Mouse (Mus musculus): ENCODE results near the gene Btg1. TPM values are rescaled to one million over a fixed set of nuclear protein-coding genes. Genes with fewer than 3 reads are reported as not detected.

Btg1 gene
- polyA plus RNA-seq, 1 experiment: 130 TPM

GRCm38 (mm10) chr10:96621361-96621945 lies 4.6 kb downstream of the Btg1 start:
- H3K4me1 ChIP-seq (ENCODE audit: control insufficient read depth, insufficient read depth, low read length): peaks cover 2% of the 10 kb centered on the region
- peak overlapping the region; percentile 62 for H3K4me3 ChIP-seq (ENCODE audit: control insufficient read depth, low read depth, low read length)
- H3K36me3 ChIP-seq (ENCODE audit: control insufficient read depth, insufficient read depth, low read length): peaks cover 2% of the 10 kb centered on the region
- no peak for TF ChIP-seq CTCF (IDR thresholded peaks at IDR 0.05; ENCODE audit: control insufficient read depth, insufficient read depth, insufficient replicate concordance, low read depth, low read length)
- no peak for TF ChIP-seq POLR2A (IDR thresholded peaks at IDR 0.05; ENCODE audit: control insufficient read depth, low read depth, low read length)
- no peak overlapping the region for H3K27ac ChIP-seq (ENCODE audit: control insufficient read depth, insufficient read depth, low read depth, low read length)
- no peaks in the 10 kb centered on the region for H3K27me3 ChIP-seq (ENCODE audit: control insufficient read depth, insufficient read depth, low read length)

GRCm38 (mm10) chr10:96621980-96622645 lies 5.3 kb downstream of the Btg1 start:
- Histone ChIP-seq H3K36me3 (ENCODE audit: control insufficient read depth, insufficient read depth, low read length) (peaks cover 2% of the 10 kb centered on the region), H3K4me1 (ENCODE audit: control insufficient read depth, insufficient read depth, low read length) (peaks cover 2% of the 10 kb centered on the region), H3K4me3 (ENCODE audit: control insufficient read depth, low read depth, low read length) (peak overlapping the region; percentile 62), H3K27me3 (ENCODE audit: control insufficient read depth, insufficient read depth, low read length) (no peaks in the 10 kb centered on the region), H3K27ac (ENCODE audit: control insufficient read depth, insufficient read depth, low read depth, low read length) (no peak overlapping the region)
- TF ChIP-seq CTCF (IDR thresholded peaks at IDR 0.05; ENCODE audit: control insufficient read depth, insufficient read depth, insufficient replicate concordance, low read depth, low read length) (no peak), POLR2A (IDR thresholded peaks at IDR 0.05; ENCODE audit: control insufficient read depth, low read depth, low read length) (no peak)

- peaks cover under 1% of the 10 kb centered on the region for H3K4me1 ChIP-seq (ENCODE audit: control insufficient read depth, insufficient read depth, low read length)
- peaks cover under 1% of the 10 kb centered on the region for H3K36me3 ChIP-seq (ENCODE audit: control insufficient read depth, insufficient read depth, low read length)
- peak overlapping the region; percentile 35; the same call in 1 of the 2 replicates for H3K4me3 ChIP-seq (ENCODE audit: control insufficient read depth, low read depth, low read length)
- H3K27ac ChIP-seq (ENCODE audit: control insufficient read depth, insufficient read depth, low read depth, low read length): no peak overlapping the region
- TF ChIP-seq POLR2A (IDR thresholded peaks at IDR 0.05; ENCODE audit: control insufficient read depth, low read depth, low read length) (no peak), CTCF (IDR thresholded peaks at IDR 0.05; ENCODE audit: control insufficient read depth, insufficient read depth, insufficient replicate concordance, low read depth, low read length) (no peak)
- no peaks in the 10 kb centered on the region for H3K27me3 ChIP-seq (ENCODE audit: control insufficient read depth, insufficient read depth, low read length)
Measured at GRCm38 (mm10) chr10:96622761-96623632, 6.2 kb downstream of the Btg1 start.

GRCm38 (mm10) chr10:96623633-96624195 lies 6.9 kb downstream of the Btg1 start:
- no peaks in the 10 kb centered on the region for H3K27me3 ChIP-seq (ENCODE audit: control insufficient read depth, insufficient read depth, low read length)
- H3K36me3 ChIP-seq (ENCODE audit: control insufficient read depth, insufficient read depth, low read length): no peaks in the 10 kb centered on the region; the same call in 1 of the 2 replicates
- H3K4me3 ChIP-seq (ENCODE audit: control insufficient read depth, low read depth, low read length): peak overlapping the region; percentile 27; the same call in 1 of the 2 replicates
- TF ChIP-seq POLR2A (IDR thresholded peaks at IDR 0.05; ENCODE audit: control insufficient read depth, low read depth, low read length) (no peak), CTCF (IDR thresholded peaks at IDR 0.05; ENCODE audit: control insufficient read depth, insufficient read depth, insufficient replicate concordance, low read depth, low read length) (no peak)
- H3K4me1 ChIP-seq (ENCODE audit: control insufficient read depth, insufficient read depth, low read length): no peaks in the 10 kb centered on the region; the same call in 1 of the 2 replicates
- no peak overlapping the region for H3K27ac ChIP-seq (ENCODE audit: control insufficient read depth, insufficient read depth, low read depth, low read length)

- TF ChIP-seq POLR2A (IDR thresholded peaks at IDR 0.05; ENCODE audit: control insufficient read depth, low read depth, low read length): no peak
- Histone ChIP-seq H3K4me3 (ENCODE audit: control insufficient read depth, low read depth, low read length) (peak overlapping the region; percentile 11; the same call in 1 of the 2 replicates), H3K27ac (ENCODE audit: control insufficient read depth, insufficient read depth, low read depth, low read length) (no peak overlapping the region), H3K27me3 (ENCODE audit: control insufficient read depth, insufficient read depth, low read length) (no peaks in the 10 kb centered on the region), H3K36me3 (ENCODE audit: control insufficient read depth, insufficient read depth, low read length) (no peaks in the 10 kb centered on the region; the same call in 1 of the 2 replicates), H3K4me1 (ENCODE audit: control insufficient read depth, insufficient read depth, low read length) (no peaks in the 10 kb centered on the region; the same call in 1 of the 2 replicates)
Measured at GRCm38 (mm10) chr10:96624406-96624805, 7.6 kb downstream of the Btg1 start.

GRCm38 (mm10) chr10:96625061-96625460 lies 8.3 kb downstream of the Btg1 start:
- no peaks in the 10 kb centered on the region; the same call in 1 of the 2 replicates for H3K4me1 ChIP-seq (ENCODE audit: control insufficient read depth, insufficient read depth, low read length)
- no peaks in the 10 kb centered on the region; the same call in 1 of the 2 replicates for H3K36me3 ChIP-seq (ENCODE audit: control insufficient read depth, insufficient read depth, low read length)
- no peak overlapping the region for H3K27ac ChIP-seq (ENCODE audit: control insufficient read depth, insufficient read depth, low read depth, low read length)
- H3K27me3 ChIP-seq (ENCODE audit: control insufficient read depth, insufficient read depth, low read length): no peaks in the 10 kb centered on the region
- H3K4me3 ChIP-seq (ENCODE audit: control insufficient read depth, low read depth, low read length): no peak overlapping the region
- TF ChIP-seq CTCF (IDR thresholded peaks at IDR 0.05; ENCODE audit: control insufficient read depth, insufficient read depth, insufficient replicate concordance, low read depth, low read length): no peak

GRCm38 (mm10) chr10:96625682-96626081 lies 8.9 kb downstream of the Btg1 start:
- no peaks in the 10 kb centered on the region; the same call in 1 of the 2 replicates for H3K4me1 ChIP-seq (ENCODE audit: control insufficient read depth, insufficient read depth, low read length)
- H3K4me3 ChIP-seq (ENCODE audit: control insufficient read depth, low read depth, low read length): no peak overlapping the region
- H3K27me3 ChIP-seq (ENCODE audit: control insufficient read depth, insufficient read depth, low read length): no peaks in the 10 kb centered on the region
- TF ChIP-seq CTCF (IDR thresholded peaks at IDR 0.05; ENCODE audit: control insufficient read depth, insufficient read depth, insufficient replicate concordance, low read depth, low read length) (no peak), POLR2A (IDR thresholded peaks at IDR 0.05; ENCODE audit: control insufficient read depth, low read depth, low read length) (no peak)
- no peak overlapping the region for H3K27ac ChIP-seq (ENCODE audit: control insufficient read depth, insufficient read depth, low read depth, low read length)
- no peaks in the 10 kb centered on the region; the same call in 1 of the 2 replicates for H3K36me3 ChIP-seq (ENCODE audit: control insufficient read depth, insufficient read depth, low read length)
